Mouse (Mus musculus) lung, postnatal 4 days (tissue): ENCODE measurements around the gene 4933414I15Rik.

Experiments
- DNase-seq, 2 experiments: peaks; one replicate each; pipeline ENCODE4 v3.0.0; 2021

The 4933414I15Rik gene

GRCm38 (mm10) chr11:50943506-50943905 lies at the start of gene 4933414I15Rik:
Gene 4933414I15Rik (minus strand): TSS chr11:50943765.
- DNase-seq = no peak

- no peak for DNase-seq
These were observed 38.1 kb upstream of the 4933414I15Rik start, which contains the start of gene Olfr1377 for GRCm38 (mm10) chr11:50981667-50982066. Gene Olfr1377 (plus strand): TSS chr11:50981967.

- DNase-seq = no peak
These were observed 33.7 kb upstream of the 4933414I15Rik start for GRCm38 (mm10) chr11:50977216-50977615.

GRCm38 (mm10) chr11:50966230-50966629 lies 22.7 kb upstream of the 4933414I15Rik start, which contains the start of gene Olfr1378:
Gene Olfr1378 (plus strand): TSS chr11:50966530.
- no peak for DNase-seq

- DNase-seq = no peak
These were observed 21.3 kb upstream of the 4933414I15Rik start for GRCm38 (mm10) chr11:50964886-50965285.

- DNase-seq = no peak
These were observed 10.1 kb upstream of the 4933414I15Rik start, which contains the start of gene Prop1 for GRCm38 (mm10) chr11:50953665-50954064. Gene Prop1 (minus strand): TSS chr11:50953765.

GRCm38 (mm10) chr11:50952290-50952689 lies 8.7 kb upstream of the 4933414I15Rik start:
- DNase-seq = no peak

- no peak for DNase-seq
These were observed 1.2 kb downstream of the 4933414I15Rik start for GRCm38 (mm10) chr11:50942386-50942785.

GRCm38 (mm10) chr11:50939621-50940366 lies 3.8 kb downstream of the 4933414I15Rik start:
- DNase-seq = peak in 1 of 2 experiments; percentile 39

GRCm38 (mm10) chr11:50938435-50938834 lies 5.1 kb downstream of the 4933414I15Rik start:
- DNase-seq = no peak

- no peak for DNase-seq
These were observed 11.5 kb downstream of the 4933414I15Rik start for GRCm38 (mm10) chr11:50932040-50932439.

GRCm38 (mm10) chr11:50931451-50931866 lies 12.1 kb downstream of the 4933414I15Rik start, which contains the start of gene Zfp354b:
Gene Zfp354b (minus strand): TSS chr11:50931633.
- peak; percentile 79 to 85 for DNase-seq

GRCm38 (mm10) chr11:50931021-50931420 lies 12.5 kb downstream of the 4933414I15Rik start:
- DNase-seq = no peak

- no peak for DNase-seq
These were observed 13.0 kb downstream of the 4933414I15Rik start for GRCm38 (mm10) chr11:50930469-50931014.

GRCm38 (mm10) chr11:50915671-50916320 lies 27.8 kb downstream of the 4933414I15Rik start, which contains the start of gene Zfp2:
Gene Zfp2 (minus strand): TSS chr11:50916165.
- peak; percentile 92 to 94 for DNase-seq

GRCm38 (mm10) chr11:50914461-50914860 lies 29.1 kb downstream of the 4933414I15Rik start:
- no peak for DNase-seq

GRCm38 (mm10) chr11:50913301-50913700 lies 30.3 kb downstream of the 4933414I15Rik start:
- no peak for DNase-seq

GRCm38 (mm10) chr11:50908136-50908535 lies 35.4 kb downstream of the 4933414I15Rik start:
- DNase-seq = no peak

- no peak for DNase-seq
These were observed 46.2 kb downstream of the 4933414I15Rik start for GRCm38 (mm10) chr11:50897359-50897758.

GRCm38 (mm10) chr11:50892441-50892840 lies 51.1 kb downstream of the 4933414I15Rik start:
- DNase-seq = no peak
